In genomic region chr7:135968638-135969037, GRCm38 (mm10) we compare ENCODE assay signal across 27 mouse cellular contexts.
DNase-seq lines count a peak whose midpoint lies in the region; ATAC-seq and TF ChIP-seq lines count a peak whose summit lies in the region.
"Had no signal": no experiment of that assay in that cellular context is flagged by ENCODE, and none has a peak within 500 bp of the region (broad histone marks: within the 10 kb centered on the region; RNA-seq: fewer than 3 reads in every experiment).

No protein-coding gene starts in this region.

- WGBS in forebrain, embryonic 15.5 days: 52% methylated on average over 8 of the region's 8 CpGs
- 66% methylated on average over 8 of the region's 8 CpGs for WGBS in forebrain, embryonic 13.5 days
- 43% methylated on average over 8 of the region's 8 CpGs for WGBS in midbrain, postnatal 0 days
- 71% methylated on average over 8 of the region's 8 CpGs for WGBS in midbrain, embryonic 11.5 days
- 45% methylated on average over 8 of the region's 8 CpGs for WGBS in forebrain, postnatal 0 days

- H3K27ac ChIP-seq in forebrain, embryonic 15.5 days (replicated peaks): no peak overlapping the region
- H3K27ac ChIP-seq in forebrain, embryonic 13.5 days: no peak overlapping the region
- H3K27ac ChIP-seq in layer of hippocampus, adult 2 months: no peak overlapping the region
- H3K27ac ChIP-seq in midbrain, postnatal 0 days (ENCODE audit: low read depth, low read length): no peak overlapping the region
- H3K27ac ChIP-seq in midbrain, embryonic 11.5 days (ENCODE audit: low read depth, low read length): no peak overlapping the region
- no peak overlapping the region for H3K27ac ChIP-seq in forebrain, postnatal 0 days (ENCODE audit: low read depth, low read length)
- H3K27ac ChIP-seq: embryonic facial prominence, embryonic 10.5 days; embryonic facial prominence, embryonic 13.5 days; heart, adult 2 months; heart, embryonic 10.5 days; heart, embryonic 13.5 days; hindbrain, embryonic 13.5 days had no signal

- peaks cover 31% of the 10 kb centered on the region for H3K4me1 ChIP-seq in forebrain, embryonic 15.5 days
- peaks cover 24% of the 10 kb centered on the region for H3K4me1 ChIP-seq in forebrain, embryonic 13.5 days
- H3K4me1 ChIP-seq in midbrain, postnatal 0 days (ENCODE audit: insufficient read depth, low read length): peaks cover 8% of the 10 kb centered on the region
- H3K4me1 ChIP-seq in midbrain, embryonic 11.5 days (ENCODE audit: control insufficient read depth, insufficient read depth, low read length): peaks cover 9% of the 10 kb centered on the region
- H3K4me1 ChIP-seq in forebrain, postnatal 0 days (ENCODE audit: insufficient read depth): peaks cover 10% of the 10 kb centered on the region; the same call in 1 of the 2 replicates
- H3K4me1 ChIP-seq: heart, embryonic 10.5 days; heart, embryonic 13.5 days had no signal

- TF ChIP-seq CTCF in layer of hippocampus, adult 2 months (conservative IDR thresholded peaks at IDR 0.05): peak; percentile 50
- TF ChIP-seq CTCF in midbrain, postnatal 0 days (IDR thresholded peaks at IDR 0.05): peak; percentile 42
- TF ChIP-seq CTCF in forebrain, postnatal 0 days (IDR thresholded peaks at IDR 0.05; ENCODE audit: low read depth): 0 out of 2 replicates have a peak, but pooled peaks have one; percentile 27

- peak; percentile 67 for ATAC-seq in forebrain, embryonic 15.5 days (replicated peaks)
- no peak; the same call in 1 of the 2 replicates for ATAC-seq in forebrain, embryonic 13.5 days
- ATAC-seq in midbrain, postnatal 0 days (ENCODE audit: low FRiP score): no peak
- ATAC-seq in midbrain, embryonic 11.5 days (ENCODE audit: low FRiP score): no peak
- peak; percentile 42; the same call in 1 of the 2 replicates for ATAC-seq in forebrain, postnatal 0 days
- ATAC-seq: CD4-positive, CD25-positive, alpha-beta regulatory T cell, adult 4 months; intestine, postnatal 0 days had no signal

- H3K9ac ChIP-seq in forebrain, embryonic 15.5 days (replicated peaks): no peak overlapping the region
- H3K9ac ChIP-seq in forebrain, embryonic 13.5 days: no peak overlapping the region
- no peak overlapping the region for H3K9ac ChIP-seq in midbrain, postnatal 0 days (replicated peaks; ENCODE audit: low read length, poor library complexity, severe bottlenecking)
- H3K9ac ChIP-seq in midbrain, embryonic 11.5 days (ENCODE audit: low read length): no peak overlapping the region
- no peak overlapping the region for H3K9ac ChIP-seq in forebrain, postnatal 0 days
- H3K9ac ChIP-seq: embryonic facial prominence, embryonic 13.5 days; heart, embryonic 13.5 days; hindbrain, embryonic 13.5 days had no signal

- no peaks in the 10 kb centered on the region for H3K27me3 ChIP-seq in forebrain, embryonic 15.5 days
- no peaks in the 10 kb centered on the region for H3K27me3 ChIP-seq in forebrain, embryonic 13.5 days
- H3K27me3 ChIP-seq in midbrain, postnatal 0 days (ENCODE audit: insufficient read depth, low read length): no peaks in the 10 kb centered on the region
- H3K27me3 ChIP-seq in midbrain, embryonic 11.5 days (ENCODE audit: control insufficient read depth, insufficient read depth, low read length): no peaks in the 10 kb centered on the region
- no peaks in the 10 kb centered on the region for H3K27me3 ChIP-seq in forebrain, postnatal 0 days (ENCODE audit: insufficient read depth, low read length)
- H3K27me3 ChIP-seq: embryonic facial prominence, embryonic 13.5 days; hindbrain, embryonic 13.5 days had no signal

- H3K9me3 ChIP-seq in forebrain, embryonic 15.5 days: no peaks in the 10 kb centered on the region
- H3K9me3 ChIP-seq in forebrain, embryonic 13.5 days (replicated peaks): no peaks in the 10 kb centered on the region
- no peaks in the 10 kb centered on the region for H3K9me3 ChIP-seq in midbrain, postnatal 0 days (ENCODE audit: low read length)
- no peaks in the 10 kb centered on the region for H3K9me3 ChIP-seq in midbrain, embryonic 11.5 days (ENCODE audit: control insufficient read depth, low read length)
- H3K9me3 ChIP-seq in forebrain, postnatal 0 days (ENCODE audit: low read length): no peaks in the 10 kb centered on the region
- H3K9me3 ChIP-seq: embryonic facial prominence, embryonic 10.5 days; embryonic facial prominence, embryonic 13.5 days; heart, embryonic 10.5 days; heart, embryonic 13.5 days; hindbrain, embryonic 13.5 days had no signal

- H3K4me3 ChIP-seq in forebrain, embryonic 15.5 days: no peak overlapping the region
- H3K4me3 ChIP-seq in forebrain, embryonic 13.5 days: no peak overlapping the region
- no peak overlapping the region for H3K4me3 ChIP-seq in layer of hippocampus, adult 2 months
- H3K4me3 ChIP-seq in midbrain, postnatal 0 days (ENCODE audit: low read depth, low read length): no peak overlapping the region
- H3K4me3 ChIP-seq in midbrain, embryonic 11.5 days (ENCODE audit: low read depth, low read length): no peak overlapping the region
- no peak overlapping the region for H3K4me3 ChIP-seq in forebrain, postnatal 0 days (ENCODE audit: low read depth, low read length)
- H3K4me3 ChIP-seq: embryonic facial prominence, embryonic 10.5 days; embryonic facial prominence, embryonic 13.5 days; erythroblast, embryonic 14.5 days; heart, adult 2 months; heart, embryonic 10.5 days; heart, embryonic 13.5 days; hindbrain, embryonic 13.5 days had no signal

- DNase-seq in layer of hippocampus, adult 2 months (ENCODE audit: low spot score in 2 of 2): no peak
- DNase-seq in layer of hippocampus, postnatal 10 days (ENCODE audit: low spot score in 2 of 2): no peak
- DNase-seq in midbrain, postnatal 0 days (ENCODE audit: low spot score): no peak
- DNase-seq in midbrain, embryonic 11.5 days (ENCODE audit: low spot score, missing footprints): no peak
- no peak for DNase-seq in forebrain, postnatal 0 days
- DNase-seq in spleen, postnatal 4 days (ENCODE audit: low spot score in 2 of 2): no peak
- DNase-seq: adrenal gland, adult 2 months; adrenal gland, postnatal 14 days; cerebellum, adult 11-12 months; cerebellum, adult 8-10 months; cerebellum, postnatal 10 days; cerebellum, postnatal 36 days; embryo, embryonic 11 days; gastrocnemius, postnatal 25 days; heart, adult 2 months; heart, postnatal 14 days; heart, postnatal 4 days had no signal

- H3K36me3 ChIP-seq in forebrain, embryonic 15.5 days: no peaks in the 10 kb centered on the region
- H3K36me3 ChIP-seq in forebrain, embryonic 13.5 days (ENCODE audit: poor library complexity, severe bottlenecking): no peaks in the 10 kb centered on the region
- no peaks in the 10 kb centered on the region for H3K36me3 ChIP-seq in midbrain, postnatal 0 days (ENCODE audit: insufficient read depth, low read length)
- H3K36me3 ChIP-seq in midbrain, embryonic 11.5 days (ENCODE audit: control insufficient read depth, insufficient read depth, low read length): no peaks in the 10 kb centered on the region
- no peaks in the 10 kb centered on the region for H3K36me3 ChIP-seq in forebrain, postnatal 0 days (ENCODE audit: insufficient read depth)
- H3K36me3 ChIP-seq: embryonic facial prominence, embryonic 10.5 days; embryonic facial prominence, embryonic 13.5 days; heart, embryonic 10.5 days; heart, embryonic 13.5 days; hindbrain, embryonic 13.5 days had no signal

- no peak overlapping the region for H3K4me2 ChIP-seq in forebrain, embryonic 15.5 days (replicated peaks)
- no peak overlapping the region for H3K4me2 ChIP-seq in forebrain, embryonic 13.5 days
- no peak overlapping the region for H3K4me2 ChIP-seq in midbrain, postnatal 0 days (ENCODE audit: low read depth, low read length, poor library complexity, severe bottlenecking)
- H3K4me2 ChIP-seq in midbrain, embryonic 11.5 days: no peak overlapping the region
- H3K4me2 ChIP-seq in forebrain, postnatal 0 days (ENCODE audit: low read depth): no peak overlapping the region
- H3K4me2 ChIP-seq: embryonic facial prominence, embryonic 13.5 days; heart, embryonic 13.5 days; hindbrain, embryonic 13.5 days had no signal

Comparison
In these comparisons a context has a peak if more than half of its experiments do, and no peak if none do; other contexts are left out.
1. ATAC-seq: peak in forebrain, embryonic 15.5 days (single experiment) and forebrain, postnatal 0 days (single experiment); none in forebrain, embryonic 13.5 days (single experiment), midbrain, postnatal 0 days (single experiment) and midbrain, embryonic 11.5 days (single experiment).
2. Peak in every context shown above with its lines, with median percentiles within 50 percentile points of each other: CTCF ChIP-seq.